Mouse (Mus musculus) liver, adult 2 months (tissue): ENCODE data around the gene Eng. TPM values are rescaled to one million over a fixed set of nuclear protein-coding genes. Genes with fewer than 3 reads are reported as not detected.
A peak's percentile ranks its signal among the peaks of the same experiment; 100 is the strongest.

Source experiments
- DNase-seq: peaks from one replicate; pipeline ENCODE4 v3.0.0-alpha.2; 2011; ENCODE audit warnings: low read depth, low spot score; ENCODE audit errors: extremely low read depth
- H3K27ac ChIP-seq: fragments of 200-500 bp; replicated peaks from 2 replicates; pipeline ENCODE4 v1.5.1; 2012; ENCODE audit warnings: low read depth, mild to moderate bottlenecking, control low read depth, inconsistent platforms, low read length; ENCODE audit not compliant: insufficient read depth
- H3K27me3 ChIP-seq: fragments of 200-500 bp; 2 replicates; pipeline ENCODE4 v1.6.1; 2012; ENCODE audit warnings: mild to moderate bottlenecking, moderate library complexity, low read length, inconsistent platforms; ENCODE audit not compliant: control insufficient read depth, insufficient read depth
- H3K36me3 ChIP-seq: fragments of 200-500 bp; 2 replicates; pipeline ENCODE4 v1.6.1; 2012; ENCODE audit warnings: low read length, inconsistent platforms; ENCODE audit not compliant: control insufficient read depth, insufficient read depth
- H3K4me1 ChIP-seq: fragments of 200-500 bp; 2 replicates; pipeline ENCODE4 v1.6.1; 2011; ENCODE audit warnings: low read length; ENCODE audit not compliant: control insufficient read depth, insufficient read depth
- H3K4me3 ChIP-seq: fragments of 200-500 bp; 2 replicates; pipeline ENCODE4 v1.5.1; 2011; ENCODE audit warnings: low read depth, mild to moderate bottlenecking, control low read depth, low read length, moderate library complexity; ENCODE audit not compliant: insufficient read depth
- H3K79me2 ChIP-seq: fragments of 200-500 bp; 2 replicates; pipeline ENCODE4 v1.6.1; 2012; ENCODE audit warnings: inconsistent platforms, mild to moderate bottlenecking, low read length, moderate library complexity; ENCODE audit not compliant: control insufficient read depth, insufficient read depth
- H3K9ac ChIP-seq: fragments of 200-500 bp; 2 replicates; pipeline ENCODE4 v1.6.1; 2012; ENCODE audit warnings: low read depth, mild to moderate bottlenecking, control low read depth, inconsistent platforms, low read length
- CTCF ChIP-seq: fragments of 200-500 bp; IDR thresholded peaks from 2 replicates; pipeline ENCODE4 v1.5.1; 2011; ENCODE audit warnings: low read depth, low read length, control low read depth
- POLR2A ChIP-seq: fragments of 200-500 bp; IDR thresholded peaks from 2 replicates; pipeline ENCODE4 v1.6.1; 2011; ENCODE audit warnings: low read length, control low read depth; ENCODE audit not compliant: insufficient read depth; ENCODE audit errors: extremely low read depth
- WGBS: fragments of 180-500 bp; shearing (Covaris S2); methylation state at CpG from one replicate; pipeline ENCODE4 v1.1.7; 2018; 5-methylcytosine and 5-hydroxymethylcytosine counted together
- polyA plus RNA-seq: library from polyadenylated mRNA; depleted of rRNA; stranded (reverse); fragments of >200 nt; gene quantifications from 2 replicates; pipeline ENCODE4 v1.2.3, GENCODE M21; 2012
- total RNA-seq: library from RNA; depleted of rRNA; stranded (reverse); fragments of >200 nt; gene quantifications from 2 replicates; pipeline ENCODE4 v1.2.3, GENCODE M21; 2014

Eng gene
- total and polyA plus RNA-seq, 2 experiments = 14.2 to 70.8 TPM

- Histone ChIP-seq H3K4me3 (no peak overlapping the region), H3K27ac (peak overlapping the region; percentile 22; the same call in 1 of the 2 replicates), H3K36me3 (peaks cover 60% of the 10 kb centered on the region), H3K9ac (no peak overlapping the region), H3K27me3 (no peaks in the 10 kb centered on the region), H3K79me2 (no peaks in the 10 kb centered on the region), H3K4me1 (peaks cover 2% of the 10 kb centered on the region)
- TF ChIP-seq POLR2A = no peak
- no peak for TF ChIP-seq CTCF
- DNase-seq = peak; percentile 54
- WGBS = 93% methylated on average over 3 of the region's 3 CpGs
Measured at GRCm38 (mm10) chr2:32685807-32686206, 39.4 kb downstream of the Eng start.

DNA sequence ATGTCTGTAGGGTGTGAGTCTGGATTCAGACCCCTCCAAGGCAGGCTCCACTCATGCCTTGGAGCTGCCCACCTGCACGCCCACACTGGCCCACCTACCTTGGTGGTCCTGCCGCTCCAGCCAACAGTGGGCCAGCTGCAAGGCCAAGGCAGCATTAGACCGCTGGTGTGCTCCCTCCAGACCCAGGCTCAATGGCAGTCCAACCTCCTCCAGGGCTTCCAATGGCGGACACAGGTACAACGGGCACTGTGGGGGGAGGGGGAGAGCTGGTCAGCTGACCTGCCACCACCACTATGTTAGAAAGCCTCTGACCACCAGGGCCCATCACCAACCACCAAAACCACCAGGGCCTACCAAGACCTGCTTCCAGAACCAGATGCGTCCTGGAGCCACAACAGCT, 40.2 kb downstream of the Eng start:
- Histone ChIP-seq H3K4me1 (peaks cover 6% of the 10 kb centered on the region), H3K27ac (no peak overlapping the region), H3K9ac (0 out of 2 replicates have a peak overlapping the region, but pooled peaks have one; percentile 4), H3K4me3 (no peak overlapping the region), H3K27me3 (no peaks in the 10 kb centered on the region), H3K79me2 (no peaks in the 10 kb centered on the region), H3K36me3 (peaks cover 61% of the 10 kb centered on the region)
- no peak for TF ChIP-seq CTCF
- no peak for TF ChIP-seq POLR2A
- WGBS = 84% methylated on average over 6 of the region's 6 CpGs
- no peak for DNase-seq

GRCm38 (mm10) chr2:32687562-32687961, 41.2 kb downstream of the Eng start:
- 92% methylated on average over 8 of the region's 8 CpGs for WGBS
- TF ChIP-seq POLR2A (no peak), CTCF (no peak)
- no peak overlapping the region for H3K9ac ChIP-seq
- no peak overlapping the region for H3K4me3 ChIP-seq
- DNase-seq = no peak
- peaks cover 56% of the 10 kb centered on the region for H3K36me3 ChIP-seq
- no peak overlapping the region for H3K27ac ChIP-seq
- no peaks in the 10 kb centered on the region for H3K79me2 ChIP-seq
- H3K4me1 ChIP-seq = peaks cover 9% of the 10 kb centered on the region
- no peaks in the 10 kb centered on the region for H3K27me3 ChIP-seq

GRCm38 (mm10) chr2:32689420-32689819, 43.0 kb downstream of the Eng start:
- H3K9ac ChIP-seq = no peak overlapping the region
- WGBS = 38% methylated on average over 5 of the region's 5 CpGs
- DNase-seq = peak; percentile 73
- TF ChIP-seq POLR2A (no peak), CTCF (peak; percentile 100)
- no peak overlapping the region for H3K27ac ChIP-seq
- no peaks in the 10 kb centered on the region for H3K27me3 ChIP-seq
- no peaks in the 10 kb centered on the region for H3K79me2 ChIP-seq
- H3K36me3 ChIP-seq = peaks cover 41% of the 10 kb centered on the region
- no peak overlapping the region for H3K4me3 ChIP-seq
- H3K4me1 ChIP-seq = peaks cover 14% of the 10 kb centered on the region

DNA sequence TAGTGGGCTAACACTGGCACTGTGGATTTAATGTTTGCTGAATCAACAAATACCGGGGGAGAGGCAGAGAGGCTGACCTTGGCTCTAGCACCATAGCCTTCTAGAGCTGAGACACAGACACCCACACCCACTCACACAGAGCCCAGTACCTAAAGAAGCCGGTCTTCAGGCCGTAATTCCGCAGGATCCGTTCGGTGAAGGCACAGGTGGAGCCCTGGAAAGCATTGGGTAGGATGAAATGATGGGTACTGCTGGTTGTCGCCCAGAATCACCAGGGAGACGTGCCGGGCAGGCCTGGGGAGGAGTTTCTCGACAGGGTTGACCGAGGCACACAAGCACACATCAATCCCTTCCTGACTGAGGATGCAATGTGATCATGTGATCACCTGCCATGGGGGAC, 44.6 kb downstream of the Eng start:
- Histone ChIP-seq H3K79me2 (no peaks in the 10 kb centered on the region), H3K9ac (no peak overlapping the region), H3K4me1 (peaks cover 17% of the 10 kb centered on the region), H3K36me3 (peaks cover 30% of the 10 kb centered on the region), H3K27ac (no peak overlapping the region), H3K4me3 (no peak overlapping the region), H3K27me3 (no peaks in the 10 kb centered on the region)
- DNase-seq = no peak
- 24% methylated on average over 11 of the region's 11 CpGs for WGBS
- TF ChIP-seq CTCF (no peak), POLR2A (no peak)

- Histone ChIP-seq H3K27ac (no peak overlapping the region), H3K27me3 (no peaks in the 10 kb centered on the region), H3K4me1 (peaks cover 26% of the 10 kb centered on the region), H3K79me2 (no peaks in the 10 kb centered on the region), H3K9ac (no peak overlapping the region), H3K4me3 (no peak overlapping the region), H3K36me3 (peaks cover 20% of the 10 kb centered on the region)
- 84% methylated on average over 14 of the region's 14 CpGs for WGBS
- no peak for DNase-seq
- no peak for TF ChIP-seq CTCF
- no peak for TF ChIP-seq POLR2A
Measured at GRCm38 (mm10) chr2:32692496-32692895, 46.1 kb downstream of the Eng start.
